Mouse (Mus musculus) neural tube, embryonic 14.5 days (tissue): ENCODE results near the gene Gm5662. TPM values are rescaled to one million over a fixed set of nuclear protein-coding genes. Genes with fewer than 3 reads are reported as not detected.
"Not testable (repeated sequence)": the region's sequence is repeated elsewhere in the genome, so short reads cannot be mapped to it uniquely, and the experiment has no call there.

ENCODE experiments used
- ATAC-seq: fragments of 200-750 bp; cut with Nextera tagmentation; 2 replicates; pipeline ENCODE4 v1.8.0; 2017; ENCODE audit warnings: low read depth, mild to moderate bottlenecking, moderate TSS enrichment, moderate library complexity
- H3K27ac ChIP-seq: fragments of 300-500 bp; sonication (generic); 2 replicates; pipeline ENCODE4 v1.5.1; 2014; ENCODE audit warnings: low read depth, mild to moderate bottlenecking, control low read depth, low read length, moderate library complexity, mixed read lengths
- H3K27me3 ChIP-seq: fragments of 300-500 bp; sonication (generic); 2 replicates; pipeline ENCODE4 v1.6.1; 2014; ENCODE audit warnings: low read length; ENCODE audit not compliant: control insufficient read depth, insufficient read depth
- H3K36me3 ChIP-seq: fragments of 300-500 bp; sonication (generic); 2 replicates; pipeline ENCODE4 v1.6.1; 2014; ENCODE audit warnings: low read length, mixed read lengths; ENCODE audit not compliant: control insufficient read depth, insufficient read depth
- H3K4me1 ChIP-seq: fragments of 300-500 bp; sonication (generic); 2 replicates; pipeline ENCODE4 v1.6.1; 2014; ENCODE audit warnings: low read length; ENCODE audit not compliant: control insufficient read depth, insufficient read depth
- H3K4me2 ChIP-seq: fragments of 300-500 bp; sonication (generic); 2 replicates; pipeline ENCODE4 v1.6.1; 2014; ENCODE audit warnings: mild to moderate bottlenecking, low read depth, low read length, control low read depth
- H3K4me3 ChIP-seq: fragments of 300-500 bp; sonication (generic); 2 replicates; pipeline ENCODE4 v1.5.1; 2014; ENCODE audit warnings: low read depth, low read length, control low read depth, mixed read lengths
- H3K9ac ChIP-seq: fragments of 300-500 bp; sonication (generic); replicated peaks from 2 replicates; pipeline ENCODE4 v1.6.1; 2014; ENCODE audit warnings: low read depth, mild to moderate bottlenecking, control low read depth, low read length, mixed read lengths
- H3K9me3 ChIP-seq: fragments of 300-500 bp; sonication (generic); 2 replicates; pipeline ENCODE4 v1.6.1; 2016; ENCODE audit warnings: low read length; ENCODE audit not compliant: control insufficient read depth
- WGBS: fragments of 180-500 bp; shearing (Covaris S2); extraction: QIAGEN DNeasy Blood & Tissue Kit; methylation state at CpG from one replicate; pipeline ENCODE4 v1.1.7; 2014; 5-methylcytosine and 5-hydroxymethylcytosine counted together
- polyA plus RNA-seq: library from polyadenylated mRNA; unstranded; fragments of >200 nt; fragmentation: Nextera tagmentation; extraction: Ambion mirVana; gene quantifications from 2 replicates; pipeline ENCODE4 v1.2.1, GENCODE M21; 2014

Gm5662 gene
- polyA plus RNA-seq, 1 experiment from 2014 or later = not detected

DNA sequence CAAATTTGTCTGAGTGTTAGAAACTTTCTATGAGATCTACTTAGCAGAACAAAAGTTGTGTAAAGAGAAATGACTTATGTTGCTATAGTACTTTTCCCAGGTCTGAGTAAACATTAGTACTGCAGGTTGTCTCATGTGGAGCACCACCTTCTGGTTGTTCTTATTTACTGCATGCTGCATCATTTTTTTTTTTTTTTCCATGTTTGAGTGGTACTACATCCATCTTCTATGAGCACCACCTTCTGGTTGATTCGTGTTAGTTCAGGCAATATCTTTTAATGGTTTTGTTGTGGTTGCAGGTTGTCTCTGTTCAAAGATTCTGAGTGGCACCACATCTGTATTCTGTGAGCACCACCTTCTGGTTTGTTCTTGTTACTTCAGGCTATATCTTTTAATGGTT lies 31.4 kb downstream of the Gm5662 start:
- 58% methylated on average over 1 of the region's 1 CpGs for WGBS
- H3K4me3 ChIP-seq, ATAC-seq, H3K9me3 ChIP-seq, H3K4me1 ChIP-seq, H3K4me2 ChIP-seq, H3K9ac ChIP-seq, H3K27me3 ChIP-seq, H3K27ac ChIP-seq, H3K36me3 ChIP-seq: not testable (repeated sequence)

Other genes starting within 250 kb of the Gm5662 start
- gene Gm2056, start 247.5 kb downstream of the Gm5662 start, polyA plus RNA-seq = not detected in 2 replicates
- gene Gm16368, start 190.8 kb downstream of the Gm5662 start, polyA plus RNA-seq = not detected in 2 replicates
- gene Gm10436, start 92.4 kb downstream of the Gm5662 start, polyA plus RNA-seq = not detected in 2 replicates
- not detected in 2 replicates for gene Gm8332, start 24.4 kb downstream of the Gm5662 start, polyA plus RNA-seq
- gene Gm5039, start 49.5 kb upstream of the Gm5662 start, polyA plus RNA-seq = not detected in 2 replicates
- gene Adck1, start 86.1 kb upstream of the Gm5662 start, polyA plus RNA-seq = 28.2 and 28.4 TPM in 2 replicates